18 mouse cellular contexts compared by ENCODE assay signal in genomic region chr14:35127616-35128015, GRCm38 (mm10).
"Had no signal": no experiment of that assay in that cellular context is flagged by ENCODE, and none has a peak within 500 bp of the region (broad histone marks: within the 10 kb centered on the region; RNA-seq: fewer than 3 reads in every experiment).

No protein-coding gene starts in this region.

- H3K36me3 ChIP-seq: lung, embryonic 15.5 days; midbrain, embryonic 13.5 days; neural tube, embryonic 12.5 days; stomach, embryonic 15.5 days had no signal

- H3K4me3 ChIP-seq: lung, embryonic 15.5 days; megakaryocyte, embryonic 14.5 days; midbrain, embryonic 13.5 days; neural tube, embryonic 12.5 days; stomach, embryonic 15.5 days had no signal

- DNase-seq: lung, adult 2 months; lung, postnatal 14 days; lung, postnatal 36 days; right cerebral cortex, postnatal 14 days; thymus, adult 2 months; thymus, postnatal 25 days; thymus, postnatal 4 days had no signal

- ATAC-seq: lung, postnatal 0 days; midbrain, embryonic 13.5 days; midbrain, embryonic 16.5 days had no signal

- H3K27ac ChIP-seq: liver, embryonic 14.5 days; lung, embryonic 15.5 days; macrophage; midbrain, embryonic 13.5 days; neural tube, embryonic 12.5 days; stomach, embryonic 15.5 days; stomach, postnatal 0 days had no signal

- H3K4me1 ChIP-seq: lung, embryonic 15.5 days; megakaryocyte, embryonic 14.5 days; midbrain, embryonic 13.5 days; neural tube, embryonic 12.5 days; stomach, embryonic 15.5 days had no signal

- H3K9ac ChIP-seq: liver, embryonic 14.5 days; lung, embryonic 15.5 days; midbrain, embryonic 13.5 days; neural tube, embryonic 12.5 days; stomach, embryonic 15.5 days had no signal

- H3K4me2 ChIP-seq: lung, embryonic 15.5 days; midbrain, embryonic 11.5 days; midbrain, embryonic 13.5 days; neural tube, embryonic 12.5 days; stomach, embryonic 15.5 days had no signal

- H3K9me3 ChIP-seq: lung, embryonic 15.5 days; midbrain, embryonic 13.5 days; neural tube, embryonic 12.5 days; stomach, embryonic 15.5 days had no signal

- H3K27me3 ChIP-seq: lung, embryonic 15.5 days; megakaryocyte, embryonic 14.5 days; midbrain, embryonic 13.5 days; neural tube, embryonic 12.5 days; stomach, embryonic 15.5 days had no signal
